Mouse (Mus musculus) embryonic facial prominence, embryonic 11.5 days (tissue): ENCODE measurements at regions not wholly inside any gene's neighbourhood (a gene's known extent, or its start where the extent isn't known, plus 50 kb on each side); places are given as distances from the start of the nearest gene placed in this dataset.

Source experiments
- ATAC-seq: fragments of 200-750 bp; cut with Nextera tagmentation; replicated peaks from 2 replicates; pipeline ENCODE4 v1.8.0; 2017; ENCODE audit warnings: low read depth; ENCODE audit not compliant: insufficient number of reproducible peaks, low FRiP score, low TSS enrichment
- DNase-seq: peaks from one replicate; pipeline ENCODE4 v3.0.0-alpha.2; 2015; ENCODE audit warnings: low spot score
- H3K27ac ChIP-seq: fragments of 300-500 bp; sonication (generic); replicated peaks from 2 replicates; pipeline ENCODE4 v1.5.1; 2014; ENCODE audit warnings: mild to moderate bottlenecking, low read depth, low read length, control low read depth
- H3K27me3 ChIP-seq: fragments of 300-500 bp; sonication (generic); 2 replicates; pipeline ENCODE4 v1.6.1; 2014; ENCODE audit warnings: mild to moderate bottlenecking, low read length, moderate library complexity, mixed read lengths; ENCODE audit not compliant: control insufficient read depth, insufficient read depth
- H3K36me3 ChIP-seq: fragments of 300-500 bp; sonication (generic); replicated peaks from 2 replicates; pipeline ENCODE4 v1.6.1; 2014; ENCODE audit warnings: low read depth, mild to moderate bottlenecking, low read length, moderate library complexity, mixed read lengths; ENCODE audit not compliant: control insufficient read depth, insufficient read depth
- H3K4me1 ChIP-seq: fragments of 300-500 bp; sonication (generic); 2 replicates; pipeline ENCODE4 v1.6.1; 2014; ENCODE audit warnings: low read length, mixed read lengths; ENCODE audit not compliant: control insufficient read depth, insufficient read depth
- H3K4me2 ChIP-seq: fragments of 300-500 bp; sonication (generic); 2 replicates; pipeline ENCODE4 v1.6.1; 2014; ENCODE audit warnings: low read depth, mild to moderate bottlenecking, control low read depth, low read length, moderate library complexity
- H3K4me3 ChIP-seq: fragments of 300-500 bp; sonication (generic); 2 replicates; pipeline ENCODE4 v1.5.1; 2014; ENCODE audit warnings: low read depth, low read length, control low read depth
- H3K9ac ChIP-seq: fragments of 300-500 bp; sonication (generic); replicated peaks from 2 replicates; pipeline ENCODE4 v1.6.1; 2014; ENCODE audit warnings: mild to moderate bottlenecking, control low read depth, low read length
- H3K9me3 ChIP-seq: fragments of 300-500 bp; sonication (generic); replicated peaks from 2 replicates; pipeline ENCODE4 v1.6.1; 2016; ENCODE audit warnings: mild to moderate bottlenecking, low read length, inconsistent platforms, mixed read lengths; ENCODE audit not compliant: control insufficient read depth
- WGBS: fragments of 180-500 bp; shearing (Covaris S2); extraction: QIAGEN DNeasy Blood & Tissue Kit; methylation state at CpG from one replicate; pipeline ENCODE4 v1.1.7; 2014; 5-methylcytosine and 5-hydroxymethylcytosine counted together

GRCm38 (mm10) chr7:68602003-68602402 is 147.0 kb downstream of the Arrdc4 start:
- no peak overlapping the region for H3K4me3 ChIP-seq
- WGBS = 68% methylated on average over 6 of the region's 6 CpGs
- H3K9ac ChIP-seq = no peak overlapping the region
- H3K27ac ChIP-seq = no peak overlapping the region
- H3K4me2 ChIP-seq = no peak overlapping the region
- H3K9me3 ChIP-seq = no peaks in the 10 kb centered on the region
- no peaks in the 10 kb centered on the region for H3K36me3 ChIP-seq
- H3K4me1 ChIP-seq = no peaks in the 10 kb centered on the region
- DNase-seq = no peak
- ATAC-seq = no peak
- no peaks in the 10 kb centered on the region for H3K27me3 ChIP-seq

- ATAC-seq = no peak
- Histone ChIP-seq H3K27ac (no peak overlapping the region), H3K4me2 (no peak overlapping the region), H3K9me3 (no peaks in the 10 kb centered on the region), H3K27me3 (no peaks in the 10 kb centered on the region), H3K9ac (no peak overlapping the region), H3K4me3 (no peak overlapping the region), H3K4me1 (no peaks in the 10 kb centered on the region), H3K36me3 (no peaks in the 10 kb centered on the region)
- no peak for DNase-seq
- WGBS = 75% methylated on average over 4 of the region's 4 CpGs
Observed at GRCm38 (mm10) chr7:68594017-68594386, 155.0 kb downstream of the Arrdc4 start.

- WGBS = 36% methylated on average over 15 of the region's 15 CpGs
- no peaks in the 10 kb centered on the region for H3K27me3 ChIP-seq
- DNase-seq = peak; percentile 41
- no peaks in the 10 kb centered on the region for H3K36me3 ChIP-seq
- no peaks in the 10 kb centered on the region for H3K4me1 ChIP-seq
- H3K9me3 ChIP-seq = no peaks in the 10 kb centered on the region
- no peak for ATAC-seq
- H3K4me3 ChIP-seq = no peak overlapping the region
- H3K27ac ChIP-seq = no peak overlapping the region
- no peak overlapping the region for H3K4me2 ChIP-seq
- no peak overlapping the region for H3K9ac ChIP-seq
Observed at GRCm38 (mm10) chr7:68593344-68594016, 155.6 kb downstream of the Arrdc4 start.

GRCm38 (mm10) chr7:68582540-68583325 is 166.3 kb downstream of the Arrdc4 start:
- no peaks in the 10 kb centered on the region for H3K36me3 ChIP-seq
- H3K4me3 ChIP-seq = no peak overlapping the region
- no peaks in the 10 kb centered on the region for H3K9me3 ChIP-seq
- H3K9ac ChIP-seq = no peak overlapping the region
- no peaks in the 10 kb centered on the region for H3K4me1 ChIP-seq
- DNase-seq (no peak), ATAC-seq (no peak)
- H3K27ac ChIP-seq = no peak overlapping the region
- H3K27me3 ChIP-seq = no peaks in the 10 kb centered on the region
- no peak overlapping the region for H3K4me2 ChIP-seq
- WGBS = 87% methylated on average over 13 of the region's 13 CpGs

GRCm38 (mm10) chr7:68580650-68581049 is 168.4 kb downstream of the Arrdc4 start:
- no peak overlapping the region for H3K4me3 ChIP-seq
- H3K9me3 ChIP-seq = no peaks in the 10 kb centered on the region
- DNase-seq (peak; percentile 72), ATAC-seq (no peak)
- H3K27ac ChIP-seq = no peak overlapping the region
- WGBS = 34% methylated on average over 4 of the region's 4 CpGs
- H3K4me2 ChIP-seq = no peak overlapping the region
- H3K9ac ChIP-seq = no peak overlapping the region
- H3K4me1 ChIP-seq = no peaks in the 10 kb centered on the region
- no peaks in the 10 kb centered on the region for H3K36me3 ChIP-seq
- H3K27me3 ChIP-seq = no peaks in the 10 kb centered on the region

GRCm38 (mm10) chr7:68579666-68580065 is 169.4 kb downstream of the Arrdc4 start:
- no peaks in the 10 kb centered on the region for H3K36me3 ChIP-seq
- no peak overlapping the region for H3K27ac ChIP-seq
- 11% methylated on average over 10 of the region's 10 CpGs for WGBS
- H3K4me3 ChIP-seq = no peak overlapping the region
- no peaks in the 10 kb centered on the region for H3K4me1 ChIP-seq
- no peak overlapping the region for H3K4me2 ChIP-seq
- no peaks in the 10 kb centered on the region for H3K9me3 ChIP-seq
- no peaks in the 10 kb centered on the region for H3K27me3 ChIP-seq
- ATAC-seq = no peak
- no peak overlapping the region for H3K9ac ChIP-seq
- peak; percentile 94 for DNase-seq

GRCm38 (mm10) chr7:68579216-68579615 is 169.8 kb downstream of the Arrdc4 start:
- Histone ChIP-seq H3K4me1 (no peaks in the 10 kb centered on the region), H3K36me3 (no peaks in the 10 kb centered on the region), H3K27me3 (no peaks in the 10 kb centered on the region), H3K4me3 (no peak overlapping the region), H3K9me3 (no peaks in the 10 kb centered on the region), H3K4me2 (no peak overlapping the region), H3K27ac (no peak overlapping the region), H3K9ac (no peak overlapping the region)
- DNase-seq (no peak), ATAC-seq (no peak)
- WGBS = 45% methylated on average over 8 of the region's 8 CpGs

- WGBS = 38% methylated on average over 4 of the region's 4 CpGs
- no peak overlapping the region for H3K27ac ChIP-seq
- H3K36me3 ChIP-seq = no peaks in the 10 kb centered on the region
- H3K27me3 ChIP-seq = no peaks in the 10 kb centered on the region
- no peaks in the 10 kb centered on the region for H3K9me3 ChIP-seq
- H3K4me3 ChIP-seq = no peak overlapping the region
- H3K9ac ChIP-seq = no peak overlapping the region
- no peak for DNase-seq
- no peak overlapping the region for H3K4me2 ChIP-seq
- ATAC-seq = no peak
- H3K4me1 ChIP-seq = no peaks in the 10 kb centered on the region
Observed at GRCm38 (mm10) chr7:68571315-68571714, 177.7 kb downstream of the Arrdc4 start.
